Mouse (Mus musculus) myocyte (in vitro differentiated cells): ENCODE results near the gene Ccser1.

Source experiments
- CEBPB ChIP-seq: IDR thresholded peaks from 2 replicates; pipeline ENCODE4 v1.6.1; 2011; ENCODE audit warnings: mild to moderate bottlenecking, moderate library complexity; ENCODE audit not compliant: poor library complexity, insufficient read depth, severe bottlenecking
- MAX ChIP-seq: IDR thresholded peaks from one replicate; pipeline ENCODE4 v1.6.1; 2011; ENCODE audit warnings: low read depth, mild to moderate bottlenecking, control low read depth
- MYOD1 ChIP-seq, 3 experiments: IDR thresholded peaks; one replicate each; pipeline ENCODE4 v1.6.1; 2011; ENCODE audit warnings: control low read depth in 2 of 3, low read depth in 2 of 3, mild to moderate bottlenecking in 2 of 3, moderate library complexity in 1 of 3; ENCODE audit not compliant: insufficient read length in 2 of 3, control insufficient read depth in 1 of 3
- MYOG ChIP-seq, 3 experiments: IDR thresholded peaks; one replicate each; pipeline ENCODE4 v1.6.1; 2011; ENCODE audit warnings: control low read depth in 2 of 3, low read depth in 2 of 3, mild to moderate bottlenecking in 2 of 3; ENCODE audit not compliant: insufficient read length in 2 of 3, control insufficient read depth in 1 of 3, insufficient read depth in 1 of 3
- POLR2A ChIP-seq: IDR thresholded peaks from one replicate; pipeline ENCODE4 v1.6.1; 2011; ENCODE audit warnings: low read depth, mild to moderate bottlenecking, control low read depth, moderate library complexity; ENCODE audit not compliant: insufficient read length
- REST ChIP-seq: IDR thresholded peaks from one replicate; pipeline ENCODE4 v1.6.1; 2011; ENCODE audit warnings: mild to moderate bottlenecking, control low read depth, moderate library complexity; ENCODE audit not compliant: insufficient read depth, insufficient read length
- SRF ChIP-seq: IDR thresholded peaks from one replicate; pipeline ENCODE4 v1.6.1; 2011; ENCODE audit warnings: low read depth; ENCODE audit not compliant: control insufficient read depth, insufficient read length
- TCF12 ChIP-seq: IDR thresholded peaks from one replicate; pipeline ENCODE4 v1.6.1; 2011; ENCODE audit warnings: mild to moderate bottlenecking, control low read depth; ENCODE audit not compliant: poor library complexity, insufficient read depth, severe bottlenecking
- USF1 ChIP-seq: IDR thresholded peaks from one replicate; pipeline ENCODE4 v1.6.1; 2011; ENCODE audit warnings: low read depth, mild to moderate bottlenecking, control low read depth, moderate library complexity

GRCm38 (mm10) chr6:61763379-61763778 lies 583.3 kb downstream of the Ccser1 start:
- TF ChIP-seq MAX, result no peak
- TF ChIP-seq CEBPB, result no peak
- no peak for TF ChIP-seq TCF12
- TF ChIP-seq POLR2A, result no peak
- no peak for TF ChIP-seq USF1
- no peak for TF ChIP-seq SRF
- TF ChIP-seq MYOG (IDR thresholded peaks at IDR 0.05; ENCODE audit: control insufficient read depth in 1 of 3, insufficient read depth in 1 of 3, insufficient read length in 2 of 3, low read depth in 2 of 3), result no peak
- TF ChIP-seq REST, result no peak
- no peak for TF ChIP-seq MYOD1 (IDR thresholded peaks at IDR 0.05; ENCODE audit: control insufficient read depth in 1 of 3, insufficient read length in 2 of 3, low read depth in 2 of 3)
